Mouse (Mus musculus) heart, postnatal 36 days (tissue): ENCODE measurements around the gene Zfp146. TPM values are rescaled to one million over a fixed set of nuclear protein-coding genes. Genes with fewer than 3 reads are reported as not detected.
A peak's percentile ranks its signal among the peaks of the same experiment; 100 is the strongest.
"Not testable (repeated sequence)": the region's sequence is repeated elsewhere in the genome, so short reads cannot be mapped to it uniquely, and the experiment has no call there.

Experiments
- DNase-seq, 2 experiments: peaks; one replicate each; pipeline ENCODE4 v3.0.0; 2021 to 2022
- intact Hi-C: fragments of 180-260 bp; cut with DNase I; formaldehyde crosslinking; loops from one replicate; pipeline ENCODE4 v1.15.1; 2025
- total RNA-seq, 2 experiments: library from RNA; stranded (reverse); gene quantifications; 2 replicates each; pipeline ENCODE4 v1.2.3; 2021

Zfp146 gene
- total RNA-seq, 2 experiments from 2014 or later = 26.3 to 30.3 TPM

DNA sequence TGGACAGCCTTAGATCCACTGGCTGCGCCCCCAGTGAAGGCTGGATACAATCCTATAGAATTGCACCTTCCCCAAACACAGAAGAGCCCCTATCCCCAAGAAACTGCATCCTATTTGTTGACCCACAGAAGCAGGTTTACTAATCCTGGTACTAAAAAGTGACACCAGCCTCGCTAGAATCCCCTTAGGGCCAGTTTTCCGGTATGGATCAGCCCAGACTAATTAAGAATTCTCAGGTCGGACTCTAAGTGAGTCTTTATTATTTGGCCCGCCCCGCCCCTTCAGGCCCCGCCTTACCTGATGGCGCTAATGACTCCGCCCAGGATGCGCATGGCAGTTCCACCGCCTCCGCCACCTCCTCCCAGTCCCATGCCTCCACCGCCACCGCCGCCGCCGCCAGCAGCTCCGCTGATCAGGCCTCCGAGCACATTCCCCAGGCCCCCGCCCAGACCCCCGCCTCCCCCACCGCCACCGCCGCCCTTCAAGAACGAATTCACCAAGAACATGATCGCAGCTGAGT lies 24.1 kb upstream of the Zfp146 start:
- peak; percentile 77 to 83 for DNase-seq
- intact Hi-C loops = no loop called here

DNA sequence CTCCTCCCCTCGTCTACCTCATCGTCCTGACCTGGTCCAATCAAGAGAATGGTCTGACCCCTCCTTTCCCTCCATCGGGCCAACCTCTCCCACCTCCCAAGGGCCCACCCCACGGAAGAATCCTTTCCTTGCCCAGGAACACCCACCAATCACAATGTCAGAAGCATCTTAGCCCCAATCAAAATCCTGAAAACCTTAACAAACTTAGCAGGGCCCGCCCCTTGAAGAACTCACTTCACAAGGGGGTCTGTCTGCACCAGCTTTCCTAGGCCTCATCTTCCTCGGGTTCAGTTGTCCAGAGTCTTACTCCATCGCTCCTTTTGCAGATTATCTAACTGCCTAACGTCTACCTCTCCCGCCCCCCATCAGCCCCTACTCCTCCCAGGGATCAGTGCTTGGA lies 23.5 kb upstream of the Zfp146 start:
- intact Hi-C loops = no loop called here
- no peak for DNase-seq

- DNase-seq = no peak
- intact Hi-C loops = no loop called here
These were observed 22.5 kb upstream of the Zfp146 start for GRCm38 (mm10) chr7:30192088-30192487.

DNA sequence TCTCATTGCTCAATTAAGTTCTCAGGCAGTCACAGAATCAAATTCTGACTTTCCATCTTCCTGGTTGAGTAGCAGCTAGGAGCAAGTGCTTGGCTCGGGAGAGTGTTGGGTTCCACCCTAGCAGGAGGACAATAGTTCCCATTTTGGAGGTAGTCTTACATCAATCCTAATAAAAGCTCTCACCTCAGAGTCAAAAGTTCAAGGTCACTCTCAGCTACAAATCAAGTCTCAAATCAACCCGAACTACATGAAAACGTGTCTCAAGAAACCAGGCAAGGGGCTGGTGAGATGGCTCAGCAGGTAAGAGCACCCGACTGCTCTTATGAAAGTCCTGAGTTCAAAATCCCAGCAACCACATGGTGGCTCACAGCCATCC lies 19.6 kb upstream of the Zfp146 start:
- intact Hi-C loops = no loop called here
- DNase-seq = no peak

GRCm38 (mm10) chr7:30188344-30189115 lies 19.0 kb upstream of the Zfp146 start:
- intact Hi-C loops = no loop called here
- DNase-seq = no peak

GRCm38 (mm10) chr7:30184641-30185348 lies 15.2 kb upstream of the Zfp146 start:
- DNase-seq = no peak
- intact Hi-C loops = loop anchor here (5.0 kb wide), 1 partner anchor 33 kb away; no protein-coding TSS in a partner anchor

- intact Hi-C loops = loop anchor here (5.0 kb wide), 1 partner anchor 33 kb away; no protein-coding TSS in a partner anchor
These were observed 14.3 kb upstream of the Zfp146 start, which contains the start of gene Cox7a1 for GRCm38 (mm10) chr7:30183879-30184289. Gene Cox7a1 (plus strand): TSS chr7:30184144.

DNA sequence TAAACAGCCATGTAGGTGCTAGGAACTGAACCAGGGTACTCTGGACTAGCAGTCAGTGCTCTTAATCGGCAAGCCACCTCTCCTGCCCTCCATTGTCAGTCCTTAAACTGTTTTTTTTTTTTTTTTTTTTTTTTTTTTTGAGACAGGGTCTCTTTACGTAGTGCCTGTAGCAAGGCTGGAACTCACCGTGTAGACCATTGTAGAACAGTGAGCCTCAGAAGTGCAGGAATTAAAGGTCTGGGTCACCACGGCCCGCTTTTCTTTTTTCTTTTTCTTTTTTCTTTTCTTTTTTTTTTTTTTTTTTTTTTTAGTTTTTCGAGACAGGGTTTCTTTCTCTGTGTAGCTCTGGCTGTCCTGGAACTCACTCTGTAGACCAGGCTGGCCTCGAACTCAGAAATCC lies 13.6 kb upstream of the Zfp146 start:
- intact Hi-C loops = loop anchor here (5.0 kb wide), 1 partner anchor 34 kb away; no protein-coding TSS in a partner anchor
- DNase-seq = not testable (repeated sequence)

More at GRCm38 (mm10) chr7:30183879-30184289, 14.3 kb upstream of the Zfp146 start, which contains the start of gene Cox7a1:
- DNase-seq = peak; percentile 89 to 92

DNA sequence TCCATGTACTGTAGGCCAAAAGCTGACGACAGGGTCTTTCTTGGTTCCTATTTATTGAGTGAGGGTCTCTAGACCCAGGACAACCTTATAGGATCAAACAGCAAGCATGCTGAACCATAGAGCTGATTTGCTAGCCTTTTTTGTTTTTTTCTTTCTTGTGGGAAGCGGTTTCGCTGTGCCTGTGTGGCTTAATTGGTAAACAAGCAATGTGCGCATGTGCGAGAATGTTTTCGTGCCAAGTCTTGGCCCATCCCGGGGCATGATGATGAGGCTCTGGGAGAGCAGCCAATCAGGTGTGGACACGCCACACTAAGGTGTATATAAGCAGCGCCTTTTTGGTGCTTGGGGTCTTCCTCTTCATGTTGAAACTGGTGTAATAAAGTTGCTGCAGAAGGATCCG lies 12.4 kb upstream of the Zfp146 start:
- intact Hi-C loops = loop anchor here (1.0 to 5.0 kb wide), 2 partner anchors 23 to 35 kb away; no protein-coding TSS in a partner anchor
- not testable (repeated sequence) for DNase-seq

DNA sequence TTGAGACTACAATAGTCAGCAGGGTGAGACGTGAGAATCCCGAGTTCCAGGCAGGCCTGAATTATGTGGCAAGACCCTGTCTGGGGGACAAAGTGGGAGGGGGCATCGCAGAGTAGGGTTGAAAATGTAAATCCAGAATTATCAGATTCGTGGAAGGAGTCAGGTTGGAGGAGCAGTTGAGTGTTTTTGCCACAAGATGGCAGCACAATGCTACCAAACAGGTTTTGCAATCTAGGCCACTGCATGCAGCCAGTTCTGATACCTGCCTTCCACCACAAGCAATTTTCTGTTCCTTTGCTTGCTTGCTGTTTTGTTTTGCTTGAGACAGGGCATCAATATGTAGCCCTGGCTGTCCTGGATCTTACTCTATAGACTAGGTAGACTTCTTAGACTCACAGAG lies 11.8 kb upstream of the Zfp146 start:
- DNase-seq = peak; percentile 76 to 80
- intact Hi-C loops = loop anchor here (1.0 to 5.0 kb wide), 2 partner anchors 24 to 36 kb away; no protein-coding TSS in a partner anchor

- intact Hi-C loops = no loop called here
- no peak for DNase-seq
These were observed 8.7 kb upstream of the Zfp146 start for GRCm38 (mm10) chr7:30178256-30178655.

DNA sequence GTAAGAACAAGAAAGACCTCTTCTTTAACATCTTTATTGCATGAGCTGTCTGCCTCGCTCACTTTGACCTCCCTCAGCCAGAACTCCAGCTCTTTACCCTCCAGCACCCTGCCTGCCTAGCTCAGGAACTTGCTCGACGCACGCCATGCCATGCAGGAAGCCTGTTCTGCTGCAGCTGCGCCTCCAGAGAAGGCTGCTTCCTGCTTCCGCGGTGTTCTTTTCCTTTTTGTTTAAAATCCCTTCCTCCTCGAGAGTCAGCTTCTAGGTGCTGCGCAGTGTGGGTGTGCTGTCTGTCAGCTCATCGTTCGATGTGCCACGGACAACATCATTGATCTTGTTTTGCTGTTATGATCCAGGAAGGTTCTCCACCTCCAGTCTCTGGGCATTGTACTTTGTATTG lies 6.9 kb upstream of the Zfp146 start:
- intact Hi-C loops = no loop called here

GRCm38 (mm10) chr7:30170283-30170951 lies 867 bp upstream of the Zfp146 start:
- intact Hi-C loops = loop anchor here (5.0 kb wide), 1 partner anchor 158 kb away; no protein-coding TSS in a partner anchor
- DNase-seq = no peak

More for the DNA sequence above, 6.9 kb upstream of the Zfp146 start:
- no peak for DNase-seq

DNA sequence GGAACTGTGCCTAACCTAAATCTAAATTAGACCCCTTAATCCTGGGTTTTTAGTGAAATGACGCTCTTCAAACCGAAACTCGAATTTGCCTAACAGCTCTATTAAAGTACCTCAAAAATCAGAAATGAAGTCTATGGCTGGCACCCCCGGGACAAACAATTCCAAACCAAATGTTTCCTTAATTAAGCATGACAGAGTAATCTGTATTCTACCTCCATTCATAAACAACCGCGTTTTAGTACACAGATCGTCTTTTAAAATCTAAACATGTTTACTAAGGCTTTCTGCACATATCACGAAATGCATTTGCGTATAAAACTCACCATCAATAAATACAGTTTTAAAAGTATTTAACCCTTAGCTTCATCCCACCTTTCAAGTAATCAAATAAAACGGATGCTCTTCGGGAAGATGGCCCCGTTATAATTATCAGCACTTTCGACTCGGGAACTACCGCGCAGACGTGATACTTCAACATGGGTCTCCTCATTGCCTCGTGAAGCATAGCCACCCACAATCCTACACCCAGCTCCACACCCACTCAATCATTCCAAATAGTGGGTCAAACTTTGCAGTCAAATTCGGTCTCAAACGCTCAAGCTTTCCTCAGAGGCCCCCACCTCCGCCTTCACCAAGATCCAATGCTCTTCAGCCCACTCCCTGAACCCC lies 502 bp downstream of the Zfp146 start:
- intact Hi-C loops = loop anchor here (2.0 to 5.0 kb wide), 3 partner anchors 46 to 113 kb away; partner anchors contain the start of genes Thap8, Wdr62 and Zfp260
- no peak for DNase-seq

GRCm38 (mm10) chr7:30164745-30165144 lies 4.8 kb downstream of the Zfp146 start:
- DNase-seq = no peak
- intact Hi-C loops = loop anchor here (5.0 kb wide), 1 partner anchor 118 kb away; the partner anchor contains the start of genes Thap8 and Wdr62

DNA sequence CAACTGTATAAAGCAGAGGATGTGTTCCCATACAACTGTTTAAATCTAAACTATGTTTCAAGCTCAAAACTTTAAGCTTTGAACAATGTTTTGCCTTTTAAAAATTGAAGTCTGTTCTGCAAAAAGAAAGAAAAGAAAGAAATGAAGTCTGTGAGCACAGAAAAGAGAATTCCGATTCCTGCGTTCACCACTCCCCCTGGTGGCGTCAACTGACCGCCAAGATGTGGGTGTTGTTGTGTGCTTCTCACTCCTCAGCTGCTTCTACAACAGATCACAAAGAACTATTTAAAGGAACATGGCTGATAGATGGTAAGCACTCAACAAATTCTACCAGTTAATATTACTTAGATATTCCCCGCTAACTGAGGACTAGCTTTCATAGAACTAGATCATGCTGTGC lies 6.4 kb downstream of the Zfp146 start:
- intact Hi-C loops = no loop called here
- no peak for DNase-seq

DNA sequence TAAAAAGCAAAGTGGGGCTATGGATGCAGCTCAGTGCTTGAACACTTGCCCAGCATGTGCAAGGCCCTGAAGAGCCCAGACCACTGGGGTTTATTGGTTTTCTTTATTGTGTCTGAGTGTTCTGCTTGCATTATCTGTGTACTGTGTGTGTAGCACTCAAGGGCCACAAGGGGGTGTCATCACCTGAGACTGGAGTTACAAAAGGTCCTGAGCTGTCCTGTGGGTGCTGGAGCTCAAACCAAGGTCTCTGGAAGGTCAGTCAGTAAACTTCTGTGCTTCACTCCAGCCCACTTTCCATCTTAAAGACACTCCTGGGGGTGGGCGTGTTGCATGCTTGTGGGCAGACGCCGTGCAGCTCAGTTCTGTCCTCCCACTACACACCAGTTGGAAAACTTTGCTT lies 14.0 kb downstream of the Zfp146 start:
- DNase-seq = no peak
- intact Hi-C loops = no loop called here

DNA sequence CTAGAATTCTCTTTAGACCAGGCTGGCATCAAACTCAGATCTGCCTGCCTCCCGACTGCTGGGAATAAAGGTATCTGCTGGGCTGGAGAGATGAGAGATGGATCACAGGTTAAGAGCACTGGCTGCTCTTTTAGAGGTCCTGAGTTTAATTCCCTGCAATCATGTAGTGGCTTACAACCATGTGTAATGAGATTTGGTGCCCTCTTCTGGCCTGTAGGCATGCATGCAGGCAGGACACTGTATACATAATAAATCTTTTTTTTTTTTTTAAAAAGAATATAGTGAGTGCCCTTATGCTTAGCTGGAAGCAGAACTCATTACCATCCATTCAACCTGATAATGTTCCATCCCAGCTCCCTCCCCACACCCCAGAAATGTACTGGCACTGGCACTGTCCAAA lies 15.5 kb downstream of the Zfp146 start:
- intact Hi-C loops = no loop called here
- DNase-seq = no peak

DNA sequence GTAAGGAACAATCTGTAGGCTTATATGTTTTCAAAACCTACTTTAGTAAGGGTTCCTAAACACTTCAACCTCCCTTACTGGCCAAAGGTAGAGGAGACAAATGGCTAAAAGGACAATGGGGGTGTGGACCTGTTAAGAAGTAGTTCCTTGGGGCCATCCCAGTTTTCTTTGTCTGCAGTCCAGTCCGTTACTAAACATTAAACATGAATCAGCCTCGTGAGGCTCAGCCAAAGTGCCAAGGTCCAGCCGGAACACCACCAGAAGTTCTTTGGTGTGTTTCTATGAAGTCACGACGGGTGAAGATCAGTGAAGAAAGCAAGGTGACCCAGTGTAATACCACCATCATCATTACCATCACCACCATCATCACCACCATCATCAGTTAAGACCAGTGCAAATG lies 22.5 kb downstream of the Zfp146 start:
- intact Hi-C loops = no loop called here
- no peak for DNase-seq
